Comparison of ENCODE assay signal across 25 mouse cellular contexts in genomic region chr4:67861801-67862200, GRCm38 (mm10).
"Had no signal": no experiment of that assay in that cellular context is flagged by ENCODE, and none has a peak within 500 bp of the region (broad histone marks: within the 10 kb centered on the region; RNA-seq: fewer than 3 reads in every experiment).

No protein-coding gene starts in this region.

- H3K36me3 ChIP-seq: kidney, embryonic 15.5 days; limb, embryonic 12.5 days; limb, embryonic 15.5 days; liver, embryonic 12.5 days; liver, embryonic 15.5 days; lung, embryonic 15.5 days; midbrain, embryonic 10.5 days; midbrain, embryonic 13.5 days; neural tube, embryonic 13.5 days had no signal

- DNase-seq: kidney, adult 8-10 months; kidney, postnatal 10 days; kidney, postnatal 36 days; layer of hippocampus, adult 9-11 months; left cerebral cortex, postnatal 4 days; lung, adult 18-20 months; lung, postnatal 10 days; lung, postnatal 36 days; retina, postnatal 1 day; right cerebral cortex, postnatal 25 days; spleen, adult 18-20 months; thymus, adult 18-20 months; thymus, postnatal 14 days; thymus, postnatal 4 days had no signal

- H3K4me3 ChIP-seq: kidney, embryonic 15.5 days; limb, embryonic 12.5 days; limb, embryonic 15.5 days; liver, embryonic 12.5 days; liver, embryonic 15.5 days; lung, embryonic 15.5 days; megakaryocyte, embryonic 14.5 days; midbrain, embryonic 10.5 days; midbrain, embryonic 13.5 days; myocyte; neural tube, embryonic 13.5 days had no signal

- H3K9ac ChIP-seq: kidney, embryonic 15.5 days; limb, embryonic 12.5 days; limb, embryonic 15.5 days; liver, embryonic 12.5 days; liver, embryonic 15.5 days; lung, embryonic 15.5 days; midbrain, embryonic 13.5 days; neural tube, embryonic 13.5 days had no signal

- H3K27ac ChIP-seq: kidney, embryonic 15.5 days; limb, embryonic 12.5 days; limb, embryonic 15.5 days; liver, embryonic 12.5 days; liver, embryonic 15.5 days; lung, embryonic 15.5 days; midbrain, embryonic 10.5 days; midbrain, embryonic 13.5 days; neural tube, embryonic 13.5 days had no signal

- H3K4me1 ChIP-seq: kidney, embryonic 15.5 days; limb, embryonic 12.5 days; limb, embryonic 15.5 days; liver, embryonic 12.5 days; liver, embryonic 15.5 days; lung, embryonic 15.5 days; megakaryocyte, embryonic 14.5 days; midbrain, embryonic 10.5 days; midbrain, embryonic 13.5 days; neural tube, embryonic 13.5 days had no signal

- H3K9me3 ChIP-seq: kidney, embryonic 15.5 days; limb, embryonic 12.5 days; limb, embryonic 15.5 days; liver, embryonic 12.5 days; liver, embryonic 15.5 days; lung, embryonic 15.5 days; midbrain, embryonic 10.5 days; midbrain, embryonic 13.5 days; neural tube, embryonic 13.5 days had no signal
